Mouse (Mus musculus): Measurements from ENCODE around the gene Pmvk. TPM values are rescaled to one million over a fixed set of nuclear protein-coding genes. Genes with fewer than 3 reads are reported as not detected.

The Pmvk gene
- 18.7 and 31.3 TPM in 2 replicates for polyA plus RNA-seq (2012; rRNA removed)

GRCm38 (mm10) chr3:89454401-89455177 is at the start of gene Pmvk:
Pmvk (plus strand) TSS chr3:89454541.

GRCm38 (mm10) chr3:89411490-89412393 is 42.6 kb upstream of the Pmvk start, which contains the start of gene Flad1:
Flad1 (minus strand) TSS chr3:89411870.

DNA sequence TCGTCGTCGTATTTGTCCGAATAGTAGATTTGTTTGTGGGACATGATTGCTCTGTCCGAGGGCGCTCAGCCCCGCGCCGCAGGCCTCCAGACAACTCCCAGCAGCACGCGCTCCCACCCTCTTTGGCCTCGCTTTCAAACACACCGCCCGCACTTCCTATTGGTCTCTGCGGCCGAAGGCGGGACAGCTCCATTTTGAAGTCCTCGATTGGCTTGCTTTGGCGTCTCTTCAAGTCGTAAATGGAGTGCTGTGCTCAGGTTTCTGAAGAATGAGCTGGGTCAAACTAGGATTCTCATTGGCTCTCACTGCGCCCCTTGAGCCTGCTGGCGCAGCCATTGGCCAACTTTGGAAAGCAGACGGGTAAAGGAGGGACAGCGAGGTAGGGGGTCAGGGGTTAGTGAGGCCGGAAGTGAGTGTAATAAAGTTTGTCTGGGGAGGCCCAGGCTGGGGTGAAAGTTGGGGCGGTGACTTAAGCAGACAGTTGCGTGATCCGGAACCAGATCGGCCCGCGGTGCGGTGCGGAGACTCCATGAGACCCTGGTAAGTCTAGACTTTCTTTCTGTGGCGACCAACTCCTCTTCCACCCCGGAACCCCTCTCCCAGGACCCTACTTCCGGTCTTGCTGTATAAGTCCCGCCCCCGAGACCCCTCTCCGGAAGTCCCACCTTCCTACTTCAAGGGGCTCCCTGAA is 36.0 kb upstream of the Pmvk start, which contains the start of the genes Cks1b and Shc1:
Cks1b (minus strand) TSS at position 214 of the 691 bp plus-strand sequence.
Shc1 (plus strand) TSS at position 274 of the 691 bp plus-strand sequence.

GRCm38 (mm10) chr3:89430171-89431159 is 23.9 kb upstream of the Pmvk start, which contains the start of gene Pygo2:
Pygo2 (plus strand) TSS chr3:89430214.

DNA sequence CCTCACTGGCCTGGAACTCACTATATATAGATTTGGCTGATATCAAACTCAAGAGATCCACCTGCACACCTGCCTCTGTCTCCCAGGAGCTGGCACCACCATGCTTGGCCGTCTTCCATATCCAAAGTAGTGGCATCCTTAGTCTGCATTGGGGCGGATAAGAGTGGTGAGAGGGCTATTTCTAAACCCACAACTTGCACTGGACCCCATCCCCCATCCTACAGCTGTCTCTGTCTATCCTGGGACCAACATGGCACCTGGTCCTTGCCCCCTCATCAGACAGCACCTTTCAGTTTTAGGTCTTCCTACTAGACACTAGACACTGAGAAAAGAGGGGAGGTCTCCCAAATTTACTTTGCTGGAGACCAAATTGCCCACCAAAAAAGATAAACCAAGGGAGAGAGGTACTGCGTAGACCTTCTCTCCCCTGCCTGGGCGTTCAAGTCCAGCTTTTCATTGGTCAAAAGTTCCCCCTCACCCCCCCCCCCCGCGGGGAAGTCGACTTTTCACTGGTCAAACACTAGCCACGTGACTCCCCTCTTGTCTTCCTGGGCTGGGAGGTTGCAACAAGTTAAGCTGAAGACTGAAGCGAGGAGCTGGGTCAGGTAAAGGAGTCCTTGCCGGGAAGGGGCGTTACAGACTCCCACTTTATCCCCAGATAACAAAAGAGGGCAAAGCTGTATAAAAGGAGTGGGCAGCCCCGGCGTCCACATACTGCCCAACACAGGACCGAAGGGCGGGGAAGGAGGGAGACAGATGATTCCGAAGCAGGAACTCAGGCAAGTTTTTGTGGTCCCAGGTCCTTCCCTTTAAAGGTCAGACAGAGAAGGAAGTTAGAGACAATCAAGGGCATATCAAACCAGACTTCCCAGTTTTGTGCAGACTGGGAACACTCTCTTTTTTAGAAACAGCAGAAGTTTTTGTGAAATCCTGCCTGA is 17.9 kb upstream of the Pmvk start, which contains the start of gene Pbxip1:
Pbxip1 (plus strand) TSS at position 531 of the 938 bp plus-strand sequence.

Other genes starting within 250 kb of the Pmvk start
- gene Thbs3, start 239.4 kb upstream of the Pmvk start, polyA plus RNA-seq (2012; rRNA removed): 48.4 and 68.6 TPM in 2 replicates
- gene Mtx1, start 227.5 kb upstream of the Pmvk start, polyA plus RNA-seq (2012; rRNA removed): 165 and 219 TPM in 2 replicates
- 26.0 and 27.3 TPM in 2 replicates for gene Muc1, start 225.5 kb upstream of the Pmvk start, polyA plus RNA-seq (2012; rRNA removed)
- 263 and 392 TPM in 2 replicates for gene Krtcap2, start 208.6 kb upstream of the Pmvk start, polyA plus RNA-seq (2012; rRNA removed)
- 60.5 TPM in 2 replicates for gene Trim46, start 208.2 kb upstream of the Pmvk start, polyA plus RNA-seq (2012; rRNA removed)
- gene Dpm3, start 195.2 kb upstream of the Pmvk start, polyA plus RNA-seq (2012; rRNA removed): 440 and 595 TPM in 2 replicates
- gene Slc50a1, start 184.0 kb upstream of the Pmvk start, polyA plus RNA-seq (2012; rRNA removed): 254 and 375 TPM in 2 replicates
- 126 and 153 TPM in 2 replicates for gene Efna1, start 173.4 kb upstream of the Pmvk start, polyA plus RNA-seq (2012; rRNA removed)
- 9.3 and 13.3 TPM in 2 replicates for gene Efna3, start 131.6 kb upstream of the Pmvk start, polyA plus RNA-seq (2012; rRNA removed)
- gene Efna4, start 116.5 kb upstream of the Pmvk start, polyA plus RNA-seq (2012; rRNA removed): 17.4 and 24.5 TPM in 2 replicates
- gene Adam15, start 104.5 kb upstream of the Pmvk start, polyA plus RNA-seq (2012; rRNA removed): 211 and 244 TPM in 2 replicates
- 0.67 and 1.0 TPM in 2 replicates for gene Dcst2, start 92.6 kb upstream of the Pmvk start, polyA plus RNA-seq (2012; rRNA removed)
- gene Dcst1, start 89.3 kb upstream of the Pmvk start, polyA plus RNA-seq (2012; rRNA removed): 0.77 and 1.1 TPM in 2 replicates
- 214 and 219 TPM in 2 replicates for gene Zbtb7b, start 59.8 kb upstream of the Pmvk start, polyA plus RNA-seq (2012; rRNA removed)
- not detected in 2 replicates for gene Lenep, start 51.7 kb upstream of the Pmvk start, polyA plus RNA-seq (2012; rRNA removed)
- 37.4 and 39.6 TPM in 2 replicates for gene Flad1, start 42.7 kb upstream of the Pmvk start, polyA plus RNA-seq (2012; rRNA removed)
- gene Cks1b, start 36.2 kb upstream of the Pmvk start, polyA plus RNA-seq (2012; rRNA removed): 9.7 and 11.2 TPM in 2 replicates
- gene Shc1, start 36.1 kb upstream of the Pmvk start, polyA plus RNA-seq (2012; rRNA removed): 75.3 and 76.4 TPM in 2 replicates
- 131 and 151 TPM in 2 replicates for gene Pygo2, start 24.3 kb upstream of the Pmvk start, polyA plus RNA-seq (2012; rRNA removed)
- 90.6 and 98.9 TPM in 2 replicates for gene Pbxip1, start 17.8 kb upstream of the Pmvk start, polyA plus RNA-seq (2012; rRNA removed)
- gene Kcnn3, start 65.6 kb downstream of the Pmvk start, polyA plus RNA-seq (2012; rRNA removed): 8.4 and 9.0 TPM in 2 replicates